Mouse (Mus musculus) liver, postnatal 0 days (tissue): Measurements from ENCODE around the gene Slc25a18. TPM values are rescaled to one million over a fixed set of nuclear protein-coding genes. Genes with fewer than 3 reads are reported as not detected.

Experiments
- ATAC-seq: fragments of 200-750 bp; cut with Nextera tagmentation; 2 replicates; pipeline ENCODE4 v1.8.0; 2017; ENCODE audit warnings: mild to moderate bottlenecking, moderate library complexity
- DNase-seq: peaks from one replicate; pipeline ENCODE4 v3.0.0-alpha.2; 2016
- H3K27ac ChIP-seq: fragments of 300-500 bp; sonication (generic); 2 replicates; pipeline ENCODE4 v1.5.1; 2014; ENCODE audit warnings: antibody characterized with exemption, moderate library complexity, mild to moderate bottlenecking, low read depth
- H3K27me3 ChIP-seq: fragments of 300-500 bp; sonication (generic); 2 replicates; pipeline ENCODE4 v1.6.1; 2014; ENCODE audit warnings: low read length, control low read depth, mixed read lengths; ENCODE audit not compliant: insufficient read depth
- H3K36me3 ChIP-seq: fragments of 300-500 bp; sonication (generic); replicated peaks from 2 replicates; pipeline ENCODE4 v1.6.1; 2014; ENCODE audit warnings: mild to moderate bottlenecking, control low read depth, low read length, moderate library complexity, mixed read lengths; ENCODE audit not compliant: insufficient read depth
- H3K4me1 ChIP-seq: fragments of 300-500 bp; sonication (generic); 2 replicates; pipeline ENCODE4 v1.6.1; 2014; ENCODE audit warnings: antibody characterized with exemption, mild to moderate bottlenecking, control low read depth; ENCODE audit not compliant: insufficient read depth
- H3K4me2 ChIP-seq: fragments of 300-500 bp; sonication (generic); 2 replicates; pipeline ENCODE4 v1.6.1; 2014; ENCODE audit warnings: low read depth, mild to moderate bottlenecking, low read length, moderate library complexity, mixed read lengths
- H3K4me3 ChIP-seq: fragments of 300-500 bp; sonication (generic); 2 replicates; pipeline ENCODE4 v1.5.1; 2014; ENCODE audit warnings: low read depth, low read length
- H3K9ac ChIP-seq: fragments of 300-500 bp; sonication (generic); replicated peaks from 2 replicates; pipeline ENCODE4 v1.6.1; 2014; ENCODE audit warnings: mild to moderate bottlenecking, moderate library complexity
- H3K9me3 ChIP-seq: fragments of 300-500 bp; sonication (generic); 2 replicates; pipeline ENCODE4 v1.6.1; 2016; ENCODE audit warnings: mild to moderate bottlenecking, control low read depth, low read length, mixed read lengths
- CTCF ChIP-seq: sonication (generic); IDR thresholded peaks from 2 replicates; pipeline ENCODE4 v1.5.1; 2016; ENCODE audit warnings: antibody characterized with exemption, low read depth
- EP300 ChIP-seq: IDR thresholded peaks from 2 replicates; pipeline ENCODE4 v1.6.1; 2016; ENCODE audit warnings: antibody characterized with exemption, low read depth, mild to moderate bottlenecking
- whole genome bisulfite sequencing: fragments of 180-500 bp; shearing (Covaris S2); extraction: QIAGEN DNeasy Blood & Tissue Kit; methylation state at CpG from one replicate; pipeline ENCODE4 v1.1.7; 2014; ENCODE audit not compliant: insufficient replicate concordance; 5-methylcytosine and 5-hydroxymethylcytosine counted together
- polyA plus RNA-seq: library from polyadenylated mRNA; unstranded; fragments of >200 nt; fragmentation: Nextera tagmentation; extraction: Ambion mirVana; gene quantifications from 2 replicates; pipeline ENCODE4 v1.2.1, GENCODE M21; 2015

The Slc25a18 gene
- polyA plus RNA-seq, result 0.05 TPM in 1 of 2 replicates, not detected in the other

DNA sequence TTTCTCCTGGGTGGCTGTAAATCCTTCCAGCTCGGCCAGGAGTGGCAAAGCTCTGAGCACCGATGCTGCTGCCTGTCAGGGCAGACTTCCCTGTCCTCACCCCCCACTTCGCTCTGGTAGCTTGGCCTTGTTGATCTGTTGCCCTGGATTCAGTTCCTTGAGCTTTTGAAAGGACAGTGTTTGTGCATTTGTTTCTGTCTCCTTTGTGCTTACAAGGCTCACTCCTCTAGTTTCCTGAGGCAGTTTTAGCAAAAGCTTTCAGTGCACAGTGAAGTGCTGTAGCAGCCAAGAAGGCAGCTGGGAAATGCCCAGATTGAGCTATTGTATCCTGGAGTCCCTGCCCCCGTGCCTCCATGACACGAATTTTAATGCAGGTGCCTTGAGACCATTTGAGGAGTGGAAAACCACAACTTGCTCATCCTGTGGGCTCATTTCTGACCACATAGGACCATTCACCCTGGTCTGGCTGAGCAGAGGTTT, at the start of gene Slc25a18:
Slc25a18 (plus strand) TSS at position 430 of the 480 bp plus-strand sequence.
- H3K4me1 ChIP-seq, result no peaks in the 10 kb centered on the region
- ATAC-seq (no peak), DNase-seq (no peak)
- WGBS, result 72% methylated on average over 5 of the region's 5 CpGs
- no peak within 1 kb of the TSS for H3K9ac ChIP-seq
- H3K4me2 ChIP-seq, result no peak within 1 kb of the TSS
- no peak within 1 kb of the TSS for H3K4me3 ChIP-seq
- no peaks in the 10 kb centered on the region for H3K27me3 ChIP-seq
- H3K36me3 ChIP-seq, result peaks cover 4% of the 10 kb centered on the region; the same call in 1 of the 2 replicates
- no peak within 1 kb of the TSS for H3K27ac ChIP-seq
- H3K9me3 ChIP-seq, result no peaks in the 10 kb centered on the region
- TF ChIP-seq CTCF (no peak), EP300 (no peak)

- H3K4me3 ChIP-seq, result no peak overlapping the region
- DNase-seq, result no peak
- no peaks in the 10 kb centered on the region for H3K27me3 ChIP-seq
- H3K27ac ChIP-seq, result no peak overlapping the region
- 0 out of 2 replicates have a peak, but pooled peaks cover 4% of the 10 kb centered on the region for H3K36me3 ChIP-seq
- no peak for ATAC-seq
- TF ChIP-seq CTCF, result no peak
- no peak for TF ChIP-seq EP300
- no peaks in the 10 kb centered on the region for H3K9me3 ChIP-seq
- H3K4me1 ChIP-seq, result no peaks in the 10 kb centered on the region
- no peak overlapping the region for H3K9ac ChIP-seq
- no peak overlapping the region for H3K4me2 ChIP-seq
- 60% methylated on average over 2 of the region's 2 CpGs for WGBS
These were observed 47.4 kb upstream of the Slc25a18 start for GRCm38 (mm10) chr6:120725986-120726385.

DNA sequence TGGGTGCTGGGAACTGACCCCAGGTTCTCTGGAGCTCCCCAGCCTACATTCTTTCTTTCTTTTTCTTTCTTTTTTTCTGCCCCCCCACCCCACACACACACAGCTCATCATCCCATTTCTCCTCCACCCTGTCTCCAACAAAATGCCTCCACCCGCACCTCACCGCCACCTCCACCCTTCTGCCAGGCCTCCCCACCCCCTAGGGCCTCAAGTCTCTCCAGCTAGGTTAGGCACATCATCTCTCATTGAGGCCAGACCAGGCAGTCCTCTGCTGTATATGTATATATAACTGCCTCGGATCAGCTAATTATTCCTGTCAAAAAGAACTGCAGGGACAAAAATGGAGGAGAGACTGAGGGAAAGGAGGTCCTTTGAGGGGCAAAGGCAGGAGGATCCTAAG, 37.4 kb upstream of the Slc25a18 start:
- no peak for ATAC-seq
- 86% methylated on average over 3 of the region's 3 CpGs for WGBS

GRCm38 (mm10) chr6:120736566-120736965, 36.8 kb upstream of the Slc25a18 start:
- Histone ChIP-seq H3K4me3 (no peak overlapping the region), H3K9ac (no peak overlapping the region), H3K9me3 (no peaks in the 10 kb centered on the region), H3K36me3 (peaks cover 20% of the 10 kb centered on the region), H3K4me1 (peaks cover 1% of the 10 kb centered on the region; the same call in 1 of the 2 replicates), H3K27ac (no peak overlapping the region), H3K4me2 (no peak overlapping the region), H3K27me3 (no peaks in the 10 kb centered on the region)
- ATAC-seq (peak; percentile 55; the same call in 1 of the 2 replicates), DNase-seq (no peak)
- WGBS, result 45% methylated on average over 3 of the region's 3 CpGs
- peak; percentile 89 for TF ChIP-seq CTCF
- TF ChIP-seq EP300, result no peak

More for the DNA sequence above, 37.4 kb upstream of the Slc25a18 start:
- Histone ChIP-seq H3K27ac (no peak overlapping the region), H3K36me3 (peaks cover 20% of the 10 kb centered on the region), H3K9ac (no peak overlapping the region), H3K4me2 (no peak overlapping the region), H3K9me3 (no peaks in the 10 kb centered on the region), H3K4me3 (no peak overlapping the region), H3K4me1 (peaks cover 3% of the 10 kb centered on the region; the same call in 1 of the 2 replicates), H3K27me3 (no peaks in the 10 kb centered on the region)
- TF ChIP-seq EP300 (no peak), CTCF (no peak)
- no peak for DNase-seq

DNA sequence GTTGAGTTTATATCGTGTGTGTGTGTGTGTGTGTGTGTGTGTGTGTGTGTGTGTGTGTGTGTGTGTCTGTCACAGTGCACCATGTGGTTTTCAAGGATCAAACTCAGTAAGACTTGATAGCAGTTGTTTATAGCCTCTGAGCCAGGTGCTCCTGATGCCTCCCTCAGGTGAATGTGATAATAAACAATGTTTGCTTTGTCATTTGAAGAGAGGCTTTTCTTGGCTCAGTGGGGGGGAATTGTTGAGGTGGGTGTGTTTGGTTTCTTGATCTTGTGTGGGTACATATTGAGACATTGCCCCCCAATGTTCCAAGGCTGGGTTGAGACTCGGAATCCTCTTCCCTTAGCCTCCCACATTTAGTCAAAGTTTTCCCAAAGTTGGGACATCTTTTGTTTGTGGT, 30.2 kb upstream of the Slc25a18 start:
- no peak for TF ChIP-seq CTCF
- no peak for TF ChIP-seq EP300
- Histone ChIP-seq H3K36me3 (peaks cover 16% of the 10 kb centered on the region), H3K4me2 (no peak overlapping the region), H3K27ac (no peak overlapping the region), H3K9ac (no peak overlapping the region), H3K27me3 (no peaks in the 10 kb centered on the region), H3K4me3 (no peak overlapping the region), H3K4me1 (no peaks in the 10 kb centered on the region), H3K9me3 (no peaks in the 10 kb centered on the region)
- 83% methylated on average over 2 of the region's 2 CpGs for WGBS
- DNase-seq, result no peak
- no peak for ATAC-seq

GRCm38 (mm10) chr6:120744266-120744665, 29.1 kb upstream of the Slc25a18 start:
- H3K9ac ChIP-seq, result no peak overlapping the region
- DNase-seq (no peak), ATAC-seq (no peak)
- H3K36me3 ChIP-seq, result peaks cover 12% of the 10 kb centered on the region
- H3K9me3 ChIP-seq, result no peaks in the 10 kb centered on the region
- TF ChIP-seq EP300 (no peak), CTCF (no peak)
- H3K27ac ChIP-seq, result no peak overlapping the region
- H3K27me3 ChIP-seq, result no peaks in the 10 kb centered on the region
- H3K4me2 ChIP-seq, result no peak overlapping the region
- no peak overlapping the region for H3K4me3 ChIP-seq
- WGBS, result 83% methylated on average over 7 of the region's 7 CpGs
- no peaks in the 10 kb centered on the region for H3K4me1 ChIP-seq
